Mouse (Mus musculus): ENCODE results near the gene Zfp804b.

DNA sequence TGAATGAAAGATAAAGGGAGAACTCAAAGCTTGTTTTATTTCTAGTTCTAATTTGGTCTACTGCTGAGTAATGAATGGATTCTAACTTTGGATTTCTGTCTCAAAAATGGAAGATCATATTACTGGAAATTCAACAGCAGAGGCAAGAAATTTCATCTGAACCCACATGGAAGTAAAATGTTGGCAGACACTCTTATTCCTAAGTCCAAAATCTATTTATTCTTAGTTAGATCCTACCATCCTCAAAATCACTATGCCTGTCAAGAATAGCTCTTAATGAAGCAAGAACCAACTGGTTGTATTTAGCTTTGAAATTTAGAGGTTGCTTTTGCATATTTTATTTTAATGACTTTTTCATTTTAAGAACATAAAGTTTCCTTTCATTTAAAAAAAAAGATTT is 473.6 kb downstream of the Zfp804b start:
- no peak for TF ChIP-seq CTCF (IDR thresholded peaks at IDR 0.05; ENCODE audit: borderline replicate concordance, extremely low read depth, insufficient read depth, insufficient read length)
- no peak for TF ChIP-seq POLR2A (IDR thresholded peaks at IDR 0.05; ENCODE audit: borderline replicate concordance, extremely low read depth, insufficient read depth, insufficient read length, poor library complexity, severe bottlenecking)
